Mouse (Mus musculus) spleen, postnatal 10 days (tissue): Measurements from ENCODE around the gene Mdm4.
"Not testable (repeated sequence)": the region's sequence is repeated elsewhere in the genome, so short reads cannot be mapped to it uniquely, and the experiment has no call there.

Experiments
- DNase-seq, 2 experiments: peaks; one replicate each; pipeline ENCODE4 v3.0.0; 2021 to 2022; ENCODE audit warnings: low spot score in 2 of 2

Gene Mdm4

DNA sequence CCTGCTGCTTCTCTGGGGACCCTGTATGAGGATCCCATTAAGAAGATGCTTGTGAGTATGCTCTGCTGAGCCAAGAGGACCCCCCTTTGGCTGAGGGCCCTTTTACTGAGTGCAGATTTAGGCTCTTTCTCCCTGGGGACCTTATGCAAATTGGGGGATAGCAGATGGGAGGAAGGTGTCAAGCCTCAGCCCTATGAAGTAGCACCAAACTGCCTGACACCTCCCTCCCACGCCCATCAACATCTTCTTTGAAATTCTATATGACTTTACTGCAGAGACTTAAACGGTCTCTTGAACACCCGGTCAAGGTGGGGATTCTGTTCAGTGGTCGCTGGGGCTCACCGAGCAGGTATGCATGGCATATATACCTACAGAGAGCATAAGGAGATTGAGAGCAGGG, 22.7 kb upstream of the Mdm4 start:
- peak in 1 of 2 experiments; percentile 59 for DNase-seq

DNA sequence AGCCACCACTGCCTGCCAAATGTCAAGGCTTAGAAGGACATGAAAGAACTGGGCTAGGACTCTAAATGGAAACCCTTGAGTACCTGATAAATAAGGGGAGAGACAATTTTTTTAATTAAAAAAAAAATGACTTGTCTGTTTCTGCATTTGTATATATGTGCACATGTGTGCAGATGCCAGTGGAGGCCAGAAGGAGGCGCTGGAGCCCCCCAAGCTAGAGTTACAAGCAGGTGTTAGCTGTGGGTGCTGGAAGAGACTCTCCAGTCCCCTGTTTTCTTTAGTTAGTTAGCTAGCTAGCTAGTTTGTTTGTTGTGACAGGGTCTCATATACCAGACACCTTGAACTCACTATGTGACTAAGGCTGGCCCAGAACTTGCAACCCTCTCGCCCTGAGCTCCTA, 21.5 kb upstream of the Mdm4 start:
- peak in 1 of 2 experiments; percentile 40 for DNase-seq

DNA sequence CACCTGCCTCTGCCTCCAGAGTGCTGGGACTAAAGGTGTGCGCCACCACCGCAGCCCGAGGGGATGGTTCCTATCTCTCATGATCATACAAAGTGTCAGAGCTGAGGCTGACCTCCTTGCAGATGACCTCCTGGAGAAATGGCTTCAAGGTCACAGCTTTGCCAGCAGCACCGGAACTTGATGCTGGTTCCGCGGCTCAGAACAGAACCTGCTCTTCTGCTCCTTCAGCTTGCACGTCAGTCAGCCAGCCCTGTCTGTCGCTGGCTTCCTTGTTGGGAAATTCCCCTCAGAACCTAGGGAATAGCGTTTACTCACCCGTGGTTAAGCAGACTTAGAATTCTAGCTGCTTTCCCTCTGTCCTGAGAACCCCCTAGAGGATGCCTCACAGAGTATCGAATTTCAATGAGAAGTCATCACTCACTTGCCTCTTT, 19.7 kb upstream of the Mdm4 start:
- DNase-seq, result no peak

DNA sequence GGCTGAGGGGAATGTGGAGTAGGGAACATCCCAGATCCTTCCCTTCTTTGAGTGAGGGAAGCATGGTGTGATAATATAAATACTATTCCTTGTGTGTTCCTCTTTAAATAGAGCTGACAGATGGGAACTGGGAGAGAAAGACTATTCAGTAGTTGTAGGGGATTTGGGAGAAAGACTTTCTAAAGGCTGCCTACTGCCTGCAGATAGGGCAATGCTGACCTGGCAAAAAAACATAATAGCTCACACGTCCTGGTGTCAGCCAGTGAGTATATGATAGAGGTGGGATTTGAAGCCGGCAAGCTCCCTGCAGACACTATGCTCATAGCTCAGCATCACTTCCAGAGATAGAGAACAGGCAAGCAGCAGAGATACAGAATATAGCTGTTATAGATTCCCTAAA, 18.3 kb upstream of the Mdm4 start:
- no peak for DNase-seq

DNA sequence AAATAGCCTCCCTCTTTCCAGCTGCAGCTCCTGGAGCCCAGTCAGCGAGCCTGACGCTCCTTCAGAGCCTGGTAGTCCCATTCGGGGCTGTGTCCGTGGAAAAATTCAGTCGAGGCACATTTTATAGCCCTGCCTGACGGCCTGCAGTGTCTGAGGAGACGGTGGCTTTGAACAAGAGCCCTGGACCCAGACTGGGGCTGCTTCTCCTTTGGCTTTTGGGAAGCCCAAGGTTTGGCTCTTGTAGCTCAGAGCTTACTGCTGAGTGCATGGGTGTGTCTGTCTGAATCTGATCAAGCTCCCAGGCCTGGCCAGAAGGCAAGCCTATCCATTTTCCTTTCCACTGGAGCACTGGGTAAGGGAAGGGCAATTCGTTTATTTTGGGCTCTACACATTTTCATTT, 17.2 kb upstream of the Mdm4 start:
- DNase-seq, result no peak

DNA sequence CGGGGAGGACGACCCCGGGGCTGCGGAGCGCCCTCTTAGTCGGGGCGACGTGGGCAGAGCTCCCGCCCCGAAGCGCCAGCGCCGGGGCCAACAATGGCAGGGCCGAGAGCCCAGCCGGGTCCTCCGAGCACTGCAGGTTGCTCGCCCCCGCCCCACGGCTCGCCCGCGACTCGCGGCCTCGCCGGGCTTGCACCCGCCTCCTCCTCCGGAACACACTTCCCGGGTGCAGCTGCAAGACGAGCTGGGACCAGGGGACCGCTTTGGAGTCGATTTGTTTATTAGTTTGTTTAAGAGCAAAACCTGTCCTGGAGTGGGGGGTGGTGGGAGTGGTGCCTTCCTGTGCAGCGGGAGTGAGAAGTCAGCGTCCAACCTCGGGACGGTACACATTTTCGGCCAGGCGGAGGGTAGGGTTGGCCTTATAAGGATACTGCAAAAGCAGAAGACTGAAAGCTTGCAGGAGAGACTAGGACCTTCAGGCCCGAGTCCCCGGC, 16.1 kb upstream of the Mdm4 start:
- peak; percentile 47 to 53 for DNase-seq

DNA sequence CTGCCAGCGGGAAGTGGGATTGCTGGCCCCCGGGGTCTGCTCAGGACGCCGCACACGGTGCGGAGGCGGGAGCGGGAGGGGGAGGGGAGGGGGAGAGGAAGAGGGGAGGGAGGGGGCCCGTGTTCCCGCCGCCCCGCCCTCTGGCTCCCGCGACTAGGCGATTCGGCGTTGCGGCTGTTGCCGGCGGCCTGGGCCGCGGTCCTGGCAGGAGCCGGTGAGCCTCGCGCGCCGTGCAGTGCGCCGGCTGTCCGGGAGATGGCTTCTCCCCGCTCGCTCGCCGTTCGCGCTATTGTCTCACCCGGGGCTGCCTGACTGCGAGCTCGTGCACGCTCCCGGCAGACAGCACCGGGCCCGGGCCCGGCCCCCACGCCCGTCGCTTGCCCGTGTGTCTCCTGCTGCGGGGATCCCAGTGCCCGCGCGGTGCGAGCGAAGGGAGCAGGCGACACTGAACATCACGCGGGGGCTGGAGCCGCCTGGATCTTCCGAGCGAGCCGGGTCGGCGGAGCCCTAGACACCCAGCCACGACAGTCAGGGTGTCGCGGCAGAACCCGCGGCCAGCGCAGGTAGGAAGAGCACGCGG, 15.6 kb upstream of the Mdm4 start:
- DNase-seq, result peak; percentile 61 to 80

DNA sequence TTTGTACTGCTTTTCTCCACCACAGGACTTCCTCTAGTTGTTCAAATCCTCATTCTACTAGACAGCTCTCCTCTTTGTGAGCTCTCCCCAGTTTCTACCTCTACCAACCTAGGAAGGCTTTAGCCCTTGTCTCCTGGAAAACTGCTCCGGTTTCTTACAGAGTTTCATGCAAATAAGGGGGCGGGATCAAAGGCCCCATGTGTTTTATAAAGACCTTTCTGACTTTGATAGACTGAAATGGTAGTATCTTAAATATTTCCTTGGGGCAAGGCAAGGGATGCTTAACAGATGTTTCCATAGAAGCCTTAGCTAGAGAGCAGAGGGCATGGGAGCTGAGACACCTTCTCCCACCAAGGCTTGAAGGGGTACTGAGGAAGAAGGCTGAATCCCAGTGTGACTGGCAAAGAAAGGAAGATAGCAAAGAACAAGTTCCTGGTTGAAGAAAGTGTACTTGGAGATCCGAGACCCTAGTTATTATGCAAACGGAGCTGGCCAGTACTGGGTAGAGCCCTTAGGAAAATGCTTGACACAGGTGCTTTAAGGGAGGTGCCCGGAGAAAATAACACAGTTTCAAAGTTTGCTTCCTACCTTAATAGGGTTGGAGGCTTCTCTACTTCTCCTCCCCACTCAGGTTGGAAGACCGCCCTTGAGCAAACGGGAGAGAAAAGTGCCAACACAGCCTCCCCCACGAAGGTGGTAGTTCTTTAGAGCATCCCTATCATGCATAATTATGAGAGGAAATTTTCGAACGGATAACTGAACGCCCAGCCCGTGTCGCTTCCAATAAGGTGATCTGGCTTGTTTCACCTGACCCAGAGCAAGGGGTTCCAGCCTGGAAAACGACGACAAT, 14.9 kb upstream of the Mdm4 start, which contains the start of gene Pik3c2b:
Gene Pik3c2b, plus strand, starts transcription at position 657 of the 850 bp plus-strand sequence.
- DNase-seq, result no peak

DNA sequence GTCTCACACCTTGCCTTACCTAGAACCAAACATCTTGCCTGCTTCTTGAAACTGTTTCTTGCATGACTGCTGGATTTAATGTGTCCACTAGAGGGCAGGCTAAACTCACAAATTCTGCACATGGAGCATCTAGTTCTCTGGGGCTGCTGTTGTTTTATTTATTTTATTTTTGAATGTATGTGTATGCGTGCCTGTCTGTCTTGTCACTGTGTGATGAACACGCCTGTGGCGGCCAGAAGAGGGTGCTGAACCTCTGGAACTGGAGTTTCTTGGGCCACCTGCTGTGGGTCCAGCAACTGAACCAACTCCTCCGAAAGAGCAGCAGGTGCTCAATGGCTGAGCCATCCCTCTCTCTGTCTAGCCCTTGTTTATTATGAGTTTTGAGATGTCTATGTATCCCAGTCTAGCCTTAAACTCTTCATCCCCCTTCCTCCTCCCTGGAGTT, 9.2 kb upstream of the Mdm4 start:
- peak in 1 of 2 experiments; percentile 63 for DNase-seq

DNA sequence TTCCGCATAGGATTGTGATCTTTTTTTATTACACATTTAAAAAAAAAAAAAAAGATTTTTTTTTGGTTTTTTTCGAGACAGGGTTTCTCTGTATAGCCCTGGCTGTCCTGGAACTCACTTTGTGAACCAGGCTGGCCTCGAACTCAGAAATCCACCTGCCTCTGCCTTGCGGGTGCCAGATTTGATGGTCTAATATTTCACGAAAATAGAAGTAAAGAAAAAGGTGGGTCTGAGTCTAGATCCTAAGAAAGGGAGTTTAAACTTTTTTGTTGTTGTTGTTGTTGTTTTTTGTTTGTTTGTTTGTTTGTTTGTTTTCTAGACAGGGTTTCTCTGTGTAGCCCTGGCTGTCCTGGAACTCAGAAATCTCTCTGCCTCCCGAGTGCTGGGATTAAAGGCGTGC, 4.3 kb upstream of the Mdm4 start:
- not testable (repeated sequence) for DNase-seq

DNA sequence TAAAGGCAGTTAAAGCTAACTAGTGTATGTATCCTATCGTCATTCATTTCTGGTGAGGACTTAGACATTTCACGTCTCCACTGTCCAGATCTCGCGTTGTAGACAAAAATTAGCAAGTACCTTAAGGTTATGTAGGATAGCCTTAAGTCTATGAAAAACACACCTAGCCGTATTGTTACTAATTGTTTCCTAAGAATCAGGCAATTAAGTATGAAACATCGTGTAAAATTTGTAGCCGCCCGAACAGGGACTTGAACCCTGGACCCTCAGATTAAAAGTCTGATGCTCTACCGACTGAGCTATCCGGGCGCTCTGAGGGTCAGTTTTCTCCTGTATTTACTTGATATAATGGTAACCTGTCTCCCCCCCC, 3.7 kb upstream of the Mdm4 start:
- DNase-seq, result peak in 1 of 2 experiments; percentile 56

DNA sequence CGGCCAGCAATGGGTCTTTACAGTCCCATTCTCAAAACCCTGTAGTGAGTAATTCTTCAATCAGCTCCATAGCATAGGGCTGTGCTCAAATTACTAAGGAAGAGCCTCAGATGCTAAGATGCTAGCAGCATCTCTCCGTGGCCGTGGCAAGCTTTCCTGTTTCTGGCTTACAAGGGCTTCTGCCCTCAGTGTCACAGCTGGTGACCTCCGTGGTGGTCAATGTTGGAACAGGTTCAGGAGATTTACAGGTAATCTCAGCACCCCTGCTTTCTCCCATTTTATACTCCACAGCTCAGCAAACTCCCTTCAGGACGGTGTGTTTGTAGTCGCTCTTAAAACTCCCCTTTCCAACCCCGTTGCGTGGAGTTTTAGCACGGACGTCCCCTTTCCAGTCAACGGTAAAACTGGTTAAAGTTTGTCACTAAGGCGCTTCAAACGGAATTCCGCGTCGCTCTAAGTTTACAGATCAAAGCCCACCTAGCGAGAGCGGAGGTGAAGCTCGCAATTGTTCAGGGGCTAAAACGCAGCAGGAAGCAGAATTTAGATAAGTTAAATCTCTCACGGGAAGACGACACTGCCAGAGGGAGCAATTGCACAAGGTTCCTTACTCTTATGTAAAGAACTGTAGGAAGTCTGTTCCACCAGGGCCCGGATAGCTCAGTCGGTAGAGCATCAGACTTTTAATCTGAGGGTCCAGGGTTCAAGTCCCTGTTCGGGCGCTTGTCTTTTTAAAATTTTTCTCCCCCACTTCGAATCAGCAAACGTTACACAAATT, 3.1 kb upstream of the Mdm4 start:
- peak; percentile 51 to 59 for DNase-seq

DNA sequence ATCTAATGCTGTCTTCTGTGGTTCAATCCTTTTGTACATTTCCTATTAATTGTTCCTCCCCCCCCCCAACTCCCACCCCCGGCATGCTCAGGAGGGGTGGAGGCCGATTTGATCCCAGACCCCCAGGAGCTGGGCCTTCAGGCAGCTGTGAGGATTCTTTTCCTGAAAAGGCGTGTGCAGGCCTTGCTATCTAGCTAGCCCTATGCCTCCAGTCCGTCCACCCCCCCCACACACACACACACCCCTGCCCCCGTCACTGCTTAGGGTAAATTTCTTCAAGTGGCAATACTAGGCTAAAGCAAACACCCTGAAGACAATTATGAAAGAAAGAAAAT, 2.6 kb upstream of the Mdm4 start:
- no peak for DNase-seq

DNA sequence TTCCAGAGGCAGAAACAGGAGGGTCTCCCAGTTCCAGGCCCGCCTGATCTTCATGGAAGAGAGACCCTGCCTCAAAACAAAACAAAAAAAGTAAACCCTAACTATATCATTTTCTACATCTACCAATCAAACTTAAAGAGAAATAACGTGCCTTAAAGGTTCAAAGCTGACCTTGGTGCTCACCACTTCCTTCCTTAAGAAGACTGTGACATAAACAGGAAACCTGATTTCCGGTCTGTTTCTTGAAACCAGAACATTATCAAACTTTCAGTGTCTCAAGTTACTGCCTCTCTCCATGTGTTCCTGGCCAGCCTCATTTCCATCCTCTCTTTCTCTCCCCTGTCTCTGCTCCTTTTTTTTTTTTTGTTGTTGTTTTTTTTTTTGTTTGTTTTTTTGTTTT, 617 bp downstream of the Mdm4 start:
- no peak for DNase-seq

DNA sequence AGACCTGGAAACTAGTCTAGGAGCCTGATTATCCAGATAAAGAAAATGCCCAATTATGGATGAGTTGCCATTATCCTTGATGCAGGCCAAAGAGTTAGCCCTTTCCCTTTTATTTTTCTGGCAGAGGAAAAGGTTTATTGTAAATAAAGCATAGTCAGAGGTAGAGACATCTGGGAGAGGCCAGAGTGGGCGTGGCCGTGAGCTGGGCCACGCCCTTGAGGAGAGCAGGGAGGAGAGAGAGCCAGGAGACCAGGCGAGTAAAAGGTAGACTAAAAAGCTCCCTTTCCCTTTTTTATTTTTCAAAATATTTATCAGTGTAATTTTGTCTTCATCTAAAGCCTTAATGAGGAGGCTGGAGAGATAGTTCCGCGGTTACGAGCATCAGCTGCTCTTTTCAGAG, 2.4 kb downstream of the Mdm4 start:
- DNase-seq, result peak in 1 of 2 experiments; percentile 60

DNA sequence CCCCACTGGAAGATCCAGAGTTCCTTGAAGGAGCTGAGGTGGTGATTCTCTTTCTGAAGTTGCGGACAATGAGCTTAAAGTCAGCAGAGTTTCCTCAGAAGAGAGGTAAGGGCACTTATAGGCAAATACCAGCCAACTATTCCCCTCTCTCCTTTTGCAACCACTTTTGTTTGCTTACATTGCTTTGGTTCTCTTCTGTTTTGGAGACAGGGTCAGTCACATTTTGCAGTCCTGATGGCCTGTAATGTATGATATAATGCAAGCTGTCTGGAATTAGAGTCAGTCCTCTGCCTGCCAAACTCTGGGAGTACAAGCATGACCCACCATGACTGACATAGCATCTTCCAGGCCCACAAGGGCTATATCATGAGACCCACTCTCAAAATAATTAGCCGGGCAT, 3.2 kb downstream of the Mdm4 start:
- DNase-seq, result no peak

DNA sequence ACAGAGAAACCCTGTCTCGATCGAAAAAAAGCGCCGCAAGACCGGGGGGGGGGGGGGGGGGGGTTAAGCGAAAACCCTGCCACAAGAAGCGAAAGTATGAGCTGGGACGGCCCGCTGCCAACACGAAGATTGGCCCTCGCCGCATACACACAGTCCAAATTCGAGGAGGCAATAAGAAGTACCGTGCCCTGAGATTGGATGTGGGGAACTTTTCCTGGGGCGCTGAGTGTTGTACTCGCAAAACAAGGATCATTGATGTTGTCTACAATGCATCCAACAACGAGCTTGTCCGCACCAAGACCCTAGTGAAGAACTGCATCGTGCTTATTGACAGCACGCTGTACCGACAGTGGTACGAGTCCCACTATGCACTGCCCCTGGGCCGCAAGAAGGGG, 4.6 kb downstream of the Mdm4 start:
- DNase-seq, result peak in 1 of 2 experiments; percentile 18

DNA sequence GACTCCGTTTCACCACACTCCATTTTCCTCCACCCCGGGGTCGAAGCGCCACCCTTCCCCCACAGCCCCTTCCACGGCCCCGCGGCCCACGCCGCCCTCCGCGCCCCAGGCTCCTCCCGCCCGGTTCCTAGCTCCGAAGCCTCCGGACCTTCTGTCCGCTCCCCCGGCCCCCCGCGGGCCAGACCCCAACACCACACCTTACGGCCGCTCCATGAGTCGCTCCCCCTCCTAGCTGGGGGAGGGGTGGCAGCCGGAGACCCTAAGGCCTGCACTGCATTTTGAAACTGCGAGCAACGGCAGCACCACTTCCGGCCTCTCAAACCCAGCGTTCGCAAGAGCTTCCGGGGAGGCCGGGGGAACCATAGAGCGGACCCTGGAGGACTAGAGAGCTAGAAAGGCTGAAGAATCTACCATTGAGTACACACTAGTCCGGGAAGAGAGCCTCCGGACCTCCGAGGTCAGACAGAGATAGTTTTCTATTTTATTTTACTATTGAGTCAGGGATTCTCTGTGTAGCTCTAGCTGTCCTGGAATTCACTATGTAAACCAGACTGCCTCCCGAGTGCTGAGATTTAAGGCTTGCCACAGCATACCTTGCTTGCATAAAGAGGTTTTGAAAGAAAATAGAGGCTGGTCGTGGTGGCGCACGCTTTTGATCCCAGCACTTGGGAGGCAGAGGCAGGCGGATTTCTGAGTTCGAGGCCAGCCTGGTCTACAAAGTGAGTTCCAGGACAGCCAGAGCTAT, 5.1 kb downstream of the Mdm4 start:
- peak; percentile 74 to 87 for DNase-seq

DNA sequence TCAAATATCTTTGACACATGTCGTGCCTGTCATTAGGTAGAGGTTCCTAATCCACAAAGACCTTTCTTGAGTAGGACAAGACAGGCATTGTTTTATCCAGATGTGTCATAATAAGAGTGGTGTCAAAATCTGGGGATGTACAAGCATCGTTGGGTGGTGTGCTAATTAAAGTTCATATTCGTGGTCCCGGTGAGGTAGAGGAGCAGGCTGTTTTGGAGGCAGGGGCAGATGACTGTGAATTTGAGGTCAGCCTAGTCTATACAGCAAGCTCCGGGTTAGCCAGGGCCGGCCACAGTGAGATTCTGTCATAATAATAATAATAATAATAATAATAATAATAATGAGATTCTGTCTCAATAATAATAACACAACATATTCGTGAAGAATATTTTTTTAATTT, 5.9 kb downstream of the Mdm4 start:
- no peak for DNase-seq

DNA sequence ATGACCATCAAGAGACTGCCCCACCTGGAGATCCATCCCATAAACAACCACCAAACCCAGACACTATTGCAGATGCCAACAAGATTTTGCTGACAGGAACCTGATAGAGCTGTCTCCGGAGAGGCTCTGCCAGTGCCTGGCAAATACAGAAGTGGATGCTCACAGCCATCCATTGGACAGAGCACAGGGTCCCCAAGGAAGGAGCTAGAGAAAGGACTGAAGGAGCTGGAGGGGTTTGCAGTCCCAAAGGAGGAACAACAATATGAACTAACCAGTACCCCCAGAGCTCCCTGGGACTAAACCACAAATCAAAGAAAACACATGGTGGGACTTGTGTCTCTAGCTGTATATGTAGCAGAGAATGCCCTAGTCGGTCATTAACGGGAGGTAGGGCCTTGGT, 6.6 kb downstream of the Mdm4 start:
- not testable (repeated sequence) for DNase-seq

DNA sequence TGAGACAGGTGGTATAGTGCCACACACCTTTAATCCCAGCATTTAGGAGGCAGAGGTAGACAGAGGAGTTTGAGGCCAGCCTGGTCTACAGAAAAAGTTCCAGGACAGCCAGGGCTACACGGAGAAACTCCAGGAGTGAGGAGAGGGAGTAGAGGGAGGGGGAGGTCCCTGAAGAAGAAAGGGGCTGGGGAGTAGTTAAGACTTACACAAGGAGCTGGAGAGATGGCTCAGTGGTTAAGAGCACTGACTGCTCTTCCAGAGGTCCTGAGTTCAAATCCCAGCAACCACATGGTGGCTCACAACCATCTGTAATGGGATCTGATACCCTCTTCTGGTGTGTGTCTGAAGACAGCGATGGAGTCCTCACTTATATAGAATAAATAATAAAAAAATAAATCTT, 8.4 kb downstream of the Mdm4 start:
- DNase-seq, result not testable (repeated sequence)

DNA sequence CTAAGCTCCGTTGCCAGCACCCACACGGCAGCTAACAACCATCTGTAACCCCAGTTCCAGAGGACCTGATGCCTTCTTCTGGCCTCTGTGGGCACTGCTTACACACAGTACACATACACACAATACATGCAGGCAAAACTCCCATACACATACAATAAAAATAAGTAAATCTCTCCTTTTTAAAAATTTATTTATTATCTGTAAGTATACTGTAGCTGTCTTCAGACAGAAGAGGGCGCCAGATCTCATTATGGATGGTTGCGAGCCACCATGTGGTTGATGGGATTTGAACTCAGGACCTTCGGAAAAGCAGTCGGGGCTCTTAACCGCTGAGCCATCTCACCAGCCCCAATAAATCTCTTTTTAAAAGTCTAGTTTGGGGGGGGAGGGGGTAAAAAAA, 9.0 kb downstream of the Mdm4 start:
- DNase-seq, result no peak
